Mouse (Mus musculus): ENCODE results near the gene Aatf. TPM values are rescaled to one million over a fixed set of nuclear protein-coding genes. Genes with fewer than 3 reads are reported as not detected.

Gene Aatf
- total and polyA plus RNA-seq, 2 experiments from 2014 or later, result 25.5 to 40.4 TPM

GRCm38 (mm10) chr11:84548293-84548692 is 35.0 kb upstream of the Aatf start:
- no peak overlapping the region for H3K27ac ChIP-seq (ENCODE audit: low read depth, low read length)
- no peak overlapping the region for H3K9ac ChIP-seq
- WGBS, result 8% methylated on average over 2 of the region's 2 CpGs
- no peak overlapping the region for H3K4me3 ChIP-seq (ENCODE audit: low read depth, low read length)
- ATAC-seq, result peak; percentile 36; the same call in 1 of the 2 replicates
- no peak for TF ChIP-seq CTCF (IDR thresholded peaks at IDR 0.05; ENCODE audit: low read depth)
- no peak overlapping the region for H3K4me2 ChIP-seq (ENCODE audit: low read depth)
- peaks cover 23% of the 10 kb centered on the region for H3K27me3 ChIP-seq (ENCODE audit: insufficient read depth, low read length)
- H3K36me3 ChIP-seq (ENCODE audit: insufficient read depth), result no peaks in the 10 kb centered on the region
- DNase-seq, result no peak
- H3K4me1 ChIP-seq (ENCODE audit: insufficient read depth), result 0 out of 2 replicates have a peak, but pooled peaks cover 5% of the 10 kb centered on the region
- H3K9me3 ChIP-seq (ENCODE audit: low read length), result no peaks in the 10 kb centered on the region

DNA sequence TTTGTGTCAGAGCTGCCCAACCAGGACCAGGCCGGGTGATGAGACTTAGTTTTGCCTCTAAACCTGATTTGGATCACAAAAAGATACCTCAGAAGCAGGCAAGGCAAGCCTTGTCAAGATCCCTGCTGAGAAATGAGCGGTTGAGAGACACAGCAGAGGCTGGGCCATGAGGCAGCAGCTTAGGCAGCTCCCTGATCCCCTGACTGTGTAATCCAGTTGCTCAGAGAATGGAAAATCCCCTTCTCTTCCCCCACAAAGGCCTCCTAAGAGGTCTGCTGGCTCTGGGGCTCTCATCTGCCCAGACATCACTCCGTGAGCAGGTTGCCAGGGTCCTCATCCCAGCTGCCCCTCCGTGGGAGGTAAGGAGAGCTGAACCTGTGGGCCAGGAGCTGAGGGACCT is 26.7 kb upstream of the Aatf start:
- DNase-seq, result no peak
- no peak overlapping the region for H3K4me3 ChIP-seq (ENCODE audit: low read depth, low read length)
- H3K36me3 ChIP-seq (ENCODE audit: insufficient read depth), result no peaks in the 10 kb centered on the region
- no peak overlapping the region for H3K9ac ChIP-seq
- no peak overlapping the region for H3K4me2 ChIP-seq (ENCODE audit: low read depth)
- 13% methylated on average over 4 of the region's 4 CpGs for WGBS
- ATAC-seq, result no peak
- H3K27me3 ChIP-seq (ENCODE audit: insufficient read depth, low read length), result peaks cover 39% of the 10 kb centered on the region
- no peaks in the 10 kb centered on the region for H3K9me3 ChIP-seq (ENCODE audit: low read length)
- H3K27ac ChIP-seq (ENCODE audit: low read depth, low read length), result no peak overlapping the region
- TF ChIP-seq CTCF (IDR thresholded peaks at IDR 0.05; ENCODE audit: low read depth), result no peak
- no peaks in the 10 kb centered on the region for H3K4me1 ChIP-seq (ENCODE audit: insufficient read depth)

DNA sequence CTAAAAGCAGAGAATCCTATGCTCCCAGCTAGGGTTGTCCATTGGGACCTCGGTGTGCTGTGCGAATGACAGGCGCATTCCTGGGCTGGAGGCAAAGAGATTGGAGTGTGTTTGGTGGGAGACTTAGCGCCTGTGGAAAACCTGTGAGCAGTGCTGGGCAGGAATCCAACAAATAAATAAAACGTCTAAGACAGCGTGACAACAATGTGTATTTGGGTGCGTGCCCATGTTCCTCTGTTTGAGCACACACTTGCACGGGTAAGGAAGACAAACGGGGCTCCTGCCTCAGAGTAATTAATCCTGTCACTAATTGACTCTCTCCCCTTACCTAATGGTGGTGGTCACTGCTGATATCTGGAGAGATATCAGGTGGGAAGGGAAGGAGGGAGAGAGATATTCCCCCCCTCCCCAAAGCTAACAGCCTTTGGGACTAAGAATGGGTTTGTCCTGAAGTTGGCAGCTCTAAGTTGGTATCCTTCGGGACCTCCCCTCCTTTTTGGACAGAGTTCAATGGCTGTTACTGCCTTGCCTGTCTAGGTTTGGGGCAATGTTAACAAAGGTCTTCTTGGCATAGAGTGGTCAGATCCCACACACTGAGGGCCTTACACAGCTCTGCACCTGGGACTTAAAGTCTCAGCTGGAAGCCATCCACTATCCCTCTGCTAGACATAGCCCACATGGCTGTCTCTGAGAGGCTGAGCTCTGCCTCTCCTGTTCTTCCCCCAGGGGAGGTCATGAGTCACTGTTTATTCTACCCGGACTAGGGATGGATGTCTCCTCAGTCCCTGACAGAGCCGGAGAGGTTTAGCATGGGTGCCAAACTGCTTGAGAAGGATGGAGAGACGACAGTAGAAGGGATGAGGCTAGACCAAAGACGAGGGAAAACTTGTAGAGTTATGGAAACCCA is 16.7 kb upstream of the Aatf start:
- H3K4me1 ChIP-seq (ENCODE audit: insufficient read depth), result peaks cover 10% of the 10 kb centered on the region
- H3K4me3 ChIP-seq (ENCODE audit: low read depth, low read length), result no peak overlapping the region
- no peaks in the 10 kb centered on the region for H3K36me3 ChIP-seq (ENCODE audit: insufficient read depth)
- no peak for TF ChIP-seq CTCF (IDR thresholded peaks at IDR 0.05; ENCODE audit: low read depth)
- H3K9me3 ChIP-seq (ENCODE audit: low read length), result no peaks in the 10 kb centered on the region
- ATAC-seq (no peak), DNase-seq (no peak)
- no peak overlapping the region for H3K27ac ChIP-seq (ENCODE audit: low read depth, low read length)
- 7% methylated on average over 14 of the region's 14 CpGs for WGBS
- no peak overlapping the region for H3K4me2 ChIP-seq (ENCODE audit: low read depth)
- no peak overlapping the region for H3K9ac ChIP-seq
- peaks cover 93% of the 10 kb centered on the region for H3K27me3 ChIP-seq (ENCODE audit: insufficient read depth, low read length)

DNA sequence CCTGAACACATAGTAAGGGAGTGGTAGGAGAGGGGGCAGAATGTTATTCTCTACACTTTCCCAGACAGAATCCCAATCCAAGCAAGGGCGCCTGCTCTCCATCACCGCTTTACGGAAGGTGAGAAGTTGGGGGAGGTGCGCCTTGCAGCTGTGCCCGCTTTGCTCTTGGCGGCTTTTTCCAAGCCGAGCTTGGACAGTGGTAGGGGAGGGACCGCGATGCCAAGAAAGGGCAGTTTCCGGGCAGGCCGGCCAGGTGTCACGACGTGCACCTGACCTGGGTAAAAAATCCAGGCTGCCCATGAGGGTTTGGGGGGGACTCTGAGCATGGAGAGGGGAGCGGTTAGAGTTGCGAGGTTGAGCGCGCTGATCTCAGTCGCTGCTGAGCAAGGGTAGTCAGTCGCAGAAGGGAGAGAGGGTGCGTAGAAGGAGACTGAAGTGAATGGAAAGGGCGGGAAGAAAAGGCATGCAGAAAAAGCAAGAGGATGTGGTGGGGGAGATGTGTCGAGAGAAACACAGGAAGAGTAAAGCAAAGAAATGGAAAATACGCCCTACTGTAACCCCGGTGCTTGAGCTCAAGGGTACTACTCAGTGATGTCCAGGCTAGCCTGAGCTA is 15.9 kb upstream of the Aatf start:
- Histone ChIP-seq H3K4me1 (ENCODE audit: insufficient read depth) (peaks cover 10% of the 10 kb centered on the region), H3K36me3 (ENCODE audit: insufficient read depth) (no peaks in the 10 kb centered on the region), H3K27me3 (ENCODE audit: insufficient read depth, low read length) (peaks cover 94% of the 10 kb centered on the region), H3K9me3 (ENCODE audit: low read length) (no peaks in the 10 kb centered on the region), H3K4me3 (ENCODE audit: low read depth, low read length) (no peak overlapping the region), H3K9ac (no peak overlapping the region), H3K27ac (ENCODE audit: low read depth, low read length) (no peak overlapping the region), H3K4me2 (ENCODE audit: low read depth) (no peak overlapping the region)
- no peak for DNase-seq
- TF ChIP-seq CTCF (IDR thresholded peaks at IDR 0.05; ENCODE audit: low read depth), result no peak
- 2% methylated on average over 24 of the region's 24 CpGs for WGBS
- ATAC-seq, result no peak

- H3K4me2 ChIP-seq (ENCODE audit: low read depth), result no peak overlapping the region
- no peak for TF ChIP-seq CTCF (IDR thresholded peaks at IDR 0.05; ENCODE audit: low read depth)
- peaks cover 10% of the 10 kb centered on the region for H3K4me1 ChIP-seq (ENCODE audit: insufficient read depth)
- no peak overlapping the region for H3K4me3 ChIP-seq (ENCODE audit: low read depth, low read length)
- no peak overlapping the region for H3K27ac ChIP-seq (ENCODE audit: low read depth, low read length)
- DNase-seq (no peak), ATAC-seq (no peak)
- 2% methylated on average over 29 of the region's 29 CpGs for WGBS
- no peaks in the 10 kb centered on the region for H3K36me3 ChIP-seq (ENCODE audit: insufficient read depth)
- peaks cover 96% of the 10 kb centered on the region for H3K27me3 ChIP-seq (ENCODE audit: insufficient read depth, low read length)
- H3K9ac ChIP-seq, result no peak overlapping the region
- no peaks in the 10 kb centered on the region for H3K9me3 ChIP-seq (ENCODE audit: low read length)
These were observed 13.9 kb upstream of the Aatf start for GRCm38 (mm10) chr11:84526976-84527860.

GRCm38 (mm10) chr11:84526451-84526850 is 13.1 kb upstream of the Aatf start:
- 2% methylated on average over 10 of the region's 10 CpGs for WGBS
- H3K4me2 ChIP-seq (ENCODE audit: low read depth), result 0 out of 2 replicates have a peak overlapping the region, but pooled peaks have one; percentile 51
- H3K27ac ChIP-seq (ENCODE audit: low read depth, low read length), result no peak overlapping the region
- ATAC-seq (no peak), DNase-seq (no peak)
- H3K36me3 ChIP-seq (ENCODE audit: insufficient read depth), result no peaks in the 10 kb centered on the region
- H3K27me3 ChIP-seq (ENCODE audit: insufficient read depth, low read length), result peaks cover 95% of the 10 kb centered on the region
- peak overlapping the region; percentile 32 for H3K4me3 ChIP-seq (ENCODE audit: low read depth, low read length)
- no peak overlapping the region for H3K9ac ChIP-seq
- H3K9me3 ChIP-seq (ENCODE audit: low read length), result no peaks in the 10 kb centered on the region
- H3K4me1 ChIP-seq (ENCODE audit: insufficient read depth), result peaks cover 10% of the 10 kb centered on the region
- no peak for TF ChIP-seq CTCF (IDR thresholded peaks at IDR 0.05; ENCODE audit: low read depth)
